Mouse (Mus musculus) T-cell, adult 2 months (primary cell): ENCODE measurements around the gene Kdm4b.
A peak's percentile ranks its signal among the peaks of the same experiment; 100 is the strongest.

Experiments
- DNase-seq: peaks from one replicate; pipeline ENCODE4 v3.0.0; 2022; ENCODE audit warnings: low spot score

Kdm4b gene

DNA sequence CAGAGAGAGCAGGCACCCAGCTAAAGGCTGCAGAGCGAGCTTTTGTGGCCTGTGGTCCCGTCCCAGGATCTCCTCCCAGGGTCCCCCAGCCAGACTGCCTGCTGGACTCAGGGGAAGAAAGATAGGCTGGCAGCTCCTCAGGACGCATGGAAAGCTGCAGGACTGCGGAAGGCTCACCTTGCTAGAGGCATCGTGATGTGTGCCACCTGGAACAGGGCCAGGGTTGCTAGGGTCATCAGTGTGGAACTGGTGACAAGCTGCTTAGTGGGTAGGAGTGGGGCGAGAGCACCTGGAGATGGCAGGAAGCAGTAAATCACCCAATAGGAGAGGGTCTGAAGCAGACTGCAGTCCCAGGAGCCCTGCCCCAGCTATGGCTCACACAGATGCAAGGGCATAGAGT, 61.8 kb downstream of the Kdm4b start:
- no peak for DNase-seq

- no peak for DNase-seq
Measured at GRCm38 (mm10) chr17:56393238-56393637, 67.4 kb downstream of the Kdm4b start.

- DNase-seq, result no peak
Measured at GRCm38 (mm10) chr17:56393889-56394288, 68.0 kb downstream of the Kdm4b start.

GRCm38 (mm10) chr17:56396051-56396450, 70.2 kb downstream of the Kdm4b start:
- no peak for DNase-seq

- DNase-seq, result no peak
Measured at GRCm38 (mm10) chr17:56400221-56400620, 74.4 kb downstream of the Kdm4b start.

- DNase-seq, result no peak
Measured at GRCm38 (mm10) chr17:56401051-56401521, 75.2 kb downstream of the Kdm4b start.

- no peak for DNase-seq
Measured at GRCm38 (mm10) chr17:56405341-56405740, 79.5 kb downstream of the Kdm4b start.

DNA sequence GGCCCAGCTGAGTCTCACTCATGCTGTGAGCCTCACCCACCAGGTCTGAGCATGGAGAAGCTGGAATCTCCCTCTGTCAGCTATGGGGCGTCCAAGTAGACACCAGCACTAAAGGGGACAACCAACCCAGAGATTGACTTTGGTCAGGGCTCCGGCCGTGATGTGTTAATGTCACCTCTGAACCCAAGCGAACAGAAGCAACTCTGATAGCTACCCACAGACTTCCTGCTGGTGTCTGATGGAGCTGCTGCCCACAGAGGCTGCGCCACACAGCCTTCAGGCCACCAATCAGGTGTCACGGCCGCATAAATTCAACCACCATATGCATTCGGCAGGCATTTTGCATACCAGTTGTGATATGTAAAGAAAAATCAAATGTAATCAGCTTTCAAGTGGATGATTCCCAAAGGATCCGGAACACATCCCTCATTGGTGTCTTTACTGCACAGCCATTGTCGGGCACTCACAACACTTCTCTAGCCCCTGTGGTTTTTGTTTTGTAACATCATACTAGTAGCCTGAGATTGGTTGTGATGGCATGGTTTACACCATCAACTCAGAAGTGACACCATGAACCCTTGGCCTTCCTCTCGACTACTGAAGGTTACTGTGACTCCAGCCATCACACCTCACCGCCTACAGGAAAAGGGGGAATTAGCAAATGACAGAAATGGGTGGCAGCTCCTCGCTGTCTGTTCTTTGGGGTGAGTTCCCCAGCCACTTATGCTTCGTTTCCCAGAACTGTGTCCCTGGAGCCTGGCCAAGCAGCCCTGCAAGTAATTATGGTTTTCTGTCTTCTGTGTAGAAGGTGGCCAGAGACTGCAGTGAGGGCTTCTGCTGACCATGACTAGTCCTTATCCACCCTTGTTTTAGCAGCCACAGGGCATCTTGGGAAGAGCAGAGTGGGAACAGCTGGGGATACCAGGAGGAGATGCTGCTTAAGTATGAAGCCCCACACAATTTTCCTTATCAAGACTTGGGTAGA, 80.3 kb downstream of the Kdm4b start:
- no peak for DNase-seq

DNA sequence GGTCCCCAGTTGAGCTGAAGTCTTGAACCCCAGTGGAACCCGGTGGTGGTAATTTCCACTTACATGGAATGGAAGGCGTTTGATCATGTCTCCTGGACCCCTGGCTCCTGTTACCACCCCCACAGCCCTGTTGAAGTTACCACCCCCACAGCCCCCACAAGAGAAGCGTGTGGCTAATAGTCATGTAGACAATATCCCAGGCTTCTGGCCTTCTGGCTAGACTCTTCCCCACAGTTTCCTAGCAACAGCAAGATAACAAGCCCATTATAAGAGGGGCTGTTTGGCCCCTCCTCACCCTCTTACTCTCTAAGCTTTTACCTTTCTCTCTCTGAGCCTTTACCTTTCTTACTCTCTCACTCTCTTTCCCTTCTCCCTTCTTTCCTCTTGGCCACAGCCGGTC, 81.0 kb downstream of the Kdm4b start:
- no peak for DNase-seq

GRCm38 (mm10) chr17:56407379-56407778, 81.5 kb downstream of the Kdm4b start:
- DNase-seq, result no peak

GRCm38 (mm10) chr17:56408965-56409625, 83.2 kb downstream of the Kdm4b start:
- no peak for DNase-seq

GRCm38 (mm10) chr17:56409759-56410158, 83.9 kb downstream of the Kdm4b start:
- DNase-seq, result no peak

- DNase-seq, result no peak
Measured at GRCm38 (mm10) chr17:56411437-56411836, 85.6 kb downstream of the Kdm4b start.

DNA sequence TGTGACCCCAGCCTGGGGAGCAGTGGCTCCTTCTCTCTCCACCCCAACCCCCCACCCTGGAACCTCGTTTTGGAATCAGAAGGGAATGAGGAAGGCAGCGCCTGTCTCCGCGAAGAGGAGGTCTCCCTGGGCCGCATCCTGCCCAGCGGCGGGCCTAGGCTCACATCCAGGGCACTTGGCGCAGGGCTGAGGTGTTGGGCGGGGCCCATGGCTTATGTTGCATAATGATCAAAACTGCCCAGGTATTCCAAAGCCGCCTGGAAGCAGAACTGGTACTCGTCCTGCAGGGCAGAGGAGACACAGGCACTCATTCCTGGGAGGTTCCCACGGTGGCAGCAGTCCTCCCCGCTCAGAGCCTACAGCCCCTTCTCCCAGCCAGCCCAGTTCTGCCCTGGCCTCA, 87.3 kb downstream of the Kdm4b start:
- no peak for DNase-seq

DNA sequence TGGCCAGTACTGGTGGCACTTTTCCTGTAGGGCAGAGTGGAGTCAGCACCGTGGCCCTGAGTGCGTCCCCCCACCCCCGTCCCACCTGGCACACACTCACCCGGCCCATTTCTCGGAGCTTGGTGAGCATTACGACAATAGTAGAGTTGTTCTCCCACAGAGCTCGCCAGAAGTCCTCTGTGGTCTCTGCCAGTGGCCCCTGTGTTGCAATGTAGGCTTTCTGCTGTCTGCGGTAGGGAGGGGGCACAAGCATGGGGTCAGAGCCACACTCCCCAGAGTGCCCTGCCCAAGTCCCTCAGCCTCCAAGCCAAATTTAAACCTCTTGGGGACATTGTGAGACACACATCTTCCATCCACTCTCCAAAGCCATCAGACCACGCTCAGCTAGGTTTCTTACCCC, 88.9 kb downstream of the Kdm4b start:
- DNase-seq, result no peak

DNA sequence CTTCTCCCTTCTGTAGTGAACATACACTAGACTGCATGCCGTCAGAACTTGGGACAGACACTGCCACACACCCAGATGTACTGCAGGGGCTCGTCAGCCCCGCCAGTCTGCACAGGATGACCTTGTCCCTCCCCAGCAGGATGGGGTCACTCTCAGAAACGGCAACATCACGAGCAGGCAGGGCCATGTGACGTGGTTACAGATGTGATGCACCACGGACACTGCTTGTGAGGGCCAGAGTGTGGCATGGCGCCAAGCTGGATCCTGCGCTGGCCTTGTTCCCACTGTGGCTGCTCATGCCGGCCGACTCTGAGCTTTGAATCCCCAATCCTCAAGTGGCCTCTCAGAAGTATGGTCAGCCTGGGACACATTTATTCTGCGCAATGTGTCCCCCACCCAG, 92.4 kb downstream of the Kdm4b start:
- no peak for DNase-seq

DNA sequence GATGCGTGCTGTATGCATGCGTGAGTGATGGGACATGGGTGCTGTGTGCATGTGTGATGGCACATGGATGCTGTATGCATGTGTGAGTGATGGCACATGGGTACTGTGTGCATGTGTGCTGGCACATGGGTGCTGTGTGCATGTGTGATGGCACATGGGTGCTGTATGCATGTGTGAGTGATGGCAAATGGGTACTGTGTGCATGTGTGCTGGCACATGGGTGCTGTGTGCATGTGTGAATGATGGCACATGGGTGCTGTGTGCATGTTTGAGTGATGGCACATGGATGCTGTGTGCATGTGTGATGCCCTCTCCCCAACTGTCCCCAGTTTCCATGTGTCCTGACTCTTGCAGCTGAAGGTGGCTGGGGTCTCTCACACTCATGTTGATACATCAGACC, 94.2 kb downstream of the Kdm4b start:
- DNase-seq, result no peak

- peak; percentile 60 for DNase-seq
Measured at GRCm38 (mm10) chr17:56424726-56425583, 99.1 kb downstream of the Kdm4b start.

- DNase-seq, result peak; percentile 83
Measured at GRCm38 (mm10) chr17:56425584-56425914, 99.7 kb downstream of the Kdm4b start.

DNA sequence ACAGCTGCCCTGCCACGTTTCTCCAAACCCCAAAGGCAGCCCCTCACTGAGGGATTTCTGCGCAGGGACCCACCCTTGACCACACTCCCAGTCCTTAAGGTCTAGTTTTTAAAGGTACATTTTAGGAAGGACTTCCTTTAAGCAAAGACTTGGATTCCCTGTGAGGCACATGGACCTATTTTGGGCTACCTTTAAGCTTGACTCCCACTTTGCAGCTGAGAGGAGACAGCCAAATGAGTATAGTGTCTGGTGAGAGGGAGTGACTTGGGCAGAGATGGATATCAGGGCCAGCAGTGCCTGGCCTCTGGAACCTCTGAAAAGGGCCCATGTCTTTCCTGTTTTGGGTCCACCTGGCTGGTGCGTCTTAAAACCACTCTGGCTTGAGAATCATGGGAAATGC, 100.1 kb downstream of the Kdm4b start:
- no peak for DNase-seq

DNA sequence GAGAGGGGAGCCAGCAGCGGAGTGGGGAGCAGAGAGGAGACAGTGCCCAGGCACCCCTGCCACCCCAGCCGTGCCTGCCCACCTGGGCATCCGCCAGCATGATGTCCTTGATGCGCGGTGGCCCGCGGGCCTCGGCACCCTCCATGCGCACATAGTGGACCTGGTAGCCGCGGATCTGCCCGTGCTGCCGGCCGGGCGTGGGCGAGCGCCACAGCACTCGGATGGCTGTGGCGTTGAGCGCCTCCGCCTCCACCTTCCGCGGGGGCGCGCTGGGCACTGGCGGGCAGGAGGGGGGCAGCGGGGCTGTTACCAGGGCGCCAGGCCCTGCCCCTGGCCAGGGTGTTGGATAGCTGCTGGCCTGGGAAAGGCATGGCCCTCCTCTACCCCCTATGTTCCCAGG, 102.0 kb downstream of the Kdm4b start:
- no peak for DNase-seq

DNA sequence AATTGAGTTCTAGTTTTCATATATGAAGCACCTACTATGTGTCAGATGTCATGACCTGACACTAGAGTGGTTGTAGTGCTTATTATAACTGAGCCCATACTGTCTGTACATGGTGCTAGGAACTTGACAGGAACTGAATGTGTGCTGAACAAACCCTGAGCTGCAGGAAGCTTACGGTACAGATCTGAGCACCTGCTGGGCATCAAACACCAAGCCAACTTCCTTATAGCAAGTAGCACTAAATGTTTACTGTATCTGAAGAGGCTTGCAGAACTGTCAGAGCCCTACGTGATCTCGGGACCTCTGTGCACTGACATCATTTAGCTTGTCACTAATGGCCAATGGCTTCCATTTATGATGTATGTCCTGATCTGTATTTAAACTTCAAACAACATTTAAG, 105.7 kb downstream of the Kdm4b start:
- DNase-seq, result no peak
